Mouse (Mus musculus): ENCODE data around the gene Kcp. TPM values are rescaled to one million over a fixed set of nuclear protein-coding genes. Genes with fewer than 3 reads are reported as not detected.

Gene Kcp
- total RNA-seq, 1 experiment from 2014 or later: 0.12 TPM

- ATAC-seq (ENCODE audit: extremely low read depth, insufficient number of reproducible peaks, low FRiP score, poor library complexity, severe bottlenecking): no peak
These were observed 75.1 kb downstream of the Kcp start for GRCm38 (mm10) chr6:29432676-29433037.

- no peak for ATAC-seq (ENCODE audit: extremely low read depth, insufficient number of reproducible peaks, low FRiP score, poor library complexity, severe bottlenecking)
These were observed 75.6 kb downstream of the Kcp start for GRCm38 (mm10) chr6:29432156-29432555.

GRCm38 (mm10) chr6:29431473-29431872 is 76.3 kb downstream of the Kcp start:
- ATAC-seq (ENCODE audit: extremely low read depth, insufficient number of reproducible peaks, low FRiP score, poor library complexity, severe bottlenecking): no peak

- ATAC-seq (ENCODE audit: extremely low read depth, insufficient number of reproducible peaks, low FRiP score, poor library complexity, severe bottlenecking): no peak
These were observed 76.9 kb downstream of the Kcp start for GRCm38 (mm10) chr6:29430681-29431420.

GRCm38 (mm10) chr6:29428171-29428570 is 79.6 kb downstream of the Kcp start:
- ATAC-seq (ENCODE audit: extremely low read depth, insufficient number of reproducible peaks, low FRiP score, poor library complexity, severe bottlenecking): no peak

- ATAC-seq (ENCODE audit: extremely low read depth, insufficient number of reproducible peaks, low FRiP score, poor library complexity, severe bottlenecking): no peak
These were observed 81.4 kb downstream of the Kcp start for GRCm38 (mm10) chr6:29426331-29426730.

GRCm38 (mm10) chr6:29425118-29425517 is 82.6 kb downstream of the Kcp start:
- no peak for ATAC-seq (ENCODE audit: extremely low read depth, insufficient number of reproducible peaks, low FRiP score, poor library complexity, severe bottlenecking)

Other genes starting within 250 kb of the Kcp start
- gene Hilpda, start 235.5 kb downstream of the Kcp start, total RNA-seq (2017): 1.7 and 4.4 TPM in 2 replicates
- 1.4 TPM in 1 of 2 replicates, not detected in the other for gene Fam71f2, start 228.4 kb downstream of the Kcp start, total RNA-seq (2017)
- gene Fam71f1, start 188.8 kb downstream of the Kcp start, total RNA-seq (2017): not detected in 2 replicates
- gene Calu, start 159.9 kb downstream of the Kcp start, total RNA-seq (2017): 53.7 and 63.9 TPM in 2 replicates
- gene Opn1sw, start 119.5 kb downstream of the Kcp start, total RNA-seq (2017): not detected in 2 replicates
- 0.49 TPM in 1 of 2 replicates, not detected in the other for gene Ccdc136, start 111.6 kb downstream of the Kcp start, total RNA-seq (2017)
- not detected in 2 replicates for gene Flnc, start 74.7 kb downstream of the Kcp start, total RNA-seq (2017)
- 99.2 and 132 TPM in 2 replicates for gene Atp6v1f, start 40.2 kb downstream of the Kcp start, total RNA-seq (2017)
- 5.1 and 7.6 TPM in 2 replicates for gene Atp6v1fnb, start 36.5 kb downstream of the Kcp start, total RNA-seq (2017)
- 154 and 179 TPM in 2 replicates for gene Irf5, start 18.7 kb upstream of the Kcp start, total RNA-seq (2017)
- gene Tnpo3, start 101.9 kb upstream of the Kcp start, total RNA-seq (2017): 82.1 and 95.6 TPM in 2 replicates
- 2.0 and 2.2 TPM in 2 replicates for gene Tspan33, start 186.3 kb upstream of the Kcp start, total RNA-seq (2017)
- 0.12 TPM in 1 of 2 replicates, not detected in the other for gene Smo, start 227.6 kb upstream of the Kcp start, total RNA-seq (2017)